Mouse (Mus musculus): ENCODE results near the gene Pramel7.

DNA sequence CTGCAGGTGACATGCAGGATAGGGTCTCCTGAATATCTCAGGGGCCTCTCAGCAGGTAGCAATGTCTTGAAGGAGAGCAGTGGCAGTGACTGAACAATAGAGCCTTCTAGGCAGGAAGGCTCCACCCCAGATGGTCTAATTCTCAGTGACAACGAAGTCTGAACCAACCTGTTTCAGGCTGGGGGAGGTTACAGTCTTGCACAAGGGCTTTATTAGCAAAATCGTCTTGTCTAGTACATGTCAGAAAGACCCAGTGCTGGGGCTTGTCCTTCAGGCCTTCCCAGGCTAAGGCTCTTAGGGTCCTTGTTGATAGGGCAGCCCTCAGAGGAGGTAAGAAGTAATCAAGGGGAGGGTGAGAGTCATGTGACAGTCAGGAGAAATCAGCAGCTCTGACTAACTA lies 37.9 kb upstream of the Pramel7 start:
- TF ChIP-seq EP300 (IDR thresholded peaks at IDR 0.05; ENCODE audit: insufficient read depth, low read depth, low read length) (no peak), CTCF (IDR thresholded peaks at IDR 0.05) (no peak)

All from heart, adult 2 months (tissue).